Mouse (Mus musculus): Measurements from ENCODE around the gene Mapk8.

Gene Mapk8

DNA sequence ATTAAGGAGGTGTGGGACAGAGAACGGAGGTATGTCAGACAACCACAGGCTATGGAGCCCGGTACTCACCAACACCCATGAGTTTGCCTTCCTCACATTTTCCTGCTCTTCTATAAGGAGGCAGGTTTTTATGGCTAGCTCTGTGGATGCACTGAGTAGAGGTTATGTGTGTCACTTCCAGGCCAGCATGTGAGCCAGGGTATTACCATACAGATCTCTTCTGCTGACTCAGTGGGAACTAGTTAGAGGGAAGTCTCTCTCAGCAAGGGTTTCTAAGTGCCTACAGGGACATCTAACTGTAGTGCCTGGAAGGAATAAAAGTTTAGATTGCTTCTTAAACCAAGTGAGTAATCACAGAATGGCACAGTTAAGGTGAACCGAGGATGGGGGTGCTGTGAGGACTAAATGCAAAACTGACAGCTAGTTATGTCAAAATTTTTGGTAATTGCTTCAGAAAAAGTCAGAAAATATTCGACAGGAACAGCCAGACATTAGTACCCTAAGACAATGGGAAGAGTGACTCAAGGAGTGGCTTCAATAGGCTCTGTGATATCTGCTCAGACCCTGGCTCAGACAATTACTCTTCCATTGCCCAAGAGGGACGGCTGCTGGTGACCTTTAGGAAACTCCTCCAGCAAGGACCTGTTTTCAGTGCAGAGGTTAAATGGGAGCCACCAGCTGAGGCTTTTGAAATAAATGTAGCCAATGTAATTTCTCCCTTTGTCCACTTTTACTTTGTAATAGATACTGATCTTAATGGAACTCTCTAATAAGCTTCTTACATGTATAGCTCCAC is 48.7 kb downstream of the Mapk8 start:
- DNase-seq, result no peak

GRCm38 (mm10) chr14:33380830-33381457 is 66.0 kb downstream of the Mapk8 start:
- no peak for DNase-seq

GRCm38 (mm10) chr14:33378723-33379122 is 68.2 kb downstream of the Mapk8 start:
- no peak for DNase-seq

GRCm38 (mm10) chr14:33377211-33377610 is 69.7 kb downstream of the Mapk8 start:
- no peak for DNase-seq

DNA sequence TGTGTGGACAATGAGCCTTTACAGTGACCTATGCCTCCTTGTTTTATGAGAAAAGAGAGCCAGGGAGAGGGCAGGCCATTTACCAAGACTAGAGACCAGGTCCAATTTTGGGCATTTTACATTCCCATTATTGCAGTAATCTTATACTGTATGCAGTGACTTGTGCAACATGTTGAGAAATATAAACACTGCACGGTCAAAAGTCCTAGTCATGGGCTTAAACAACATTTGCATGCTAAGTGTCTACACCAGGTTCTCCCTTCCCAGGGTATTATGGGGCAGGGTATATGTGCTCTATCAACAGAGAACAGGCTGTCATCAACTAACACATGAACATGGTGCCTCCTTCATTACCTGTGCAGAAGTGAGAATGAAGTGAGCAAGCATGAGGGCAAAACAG is 72.9 kb downstream of the Mapk8 start:
- no peak for DNase-seq

DNA sequence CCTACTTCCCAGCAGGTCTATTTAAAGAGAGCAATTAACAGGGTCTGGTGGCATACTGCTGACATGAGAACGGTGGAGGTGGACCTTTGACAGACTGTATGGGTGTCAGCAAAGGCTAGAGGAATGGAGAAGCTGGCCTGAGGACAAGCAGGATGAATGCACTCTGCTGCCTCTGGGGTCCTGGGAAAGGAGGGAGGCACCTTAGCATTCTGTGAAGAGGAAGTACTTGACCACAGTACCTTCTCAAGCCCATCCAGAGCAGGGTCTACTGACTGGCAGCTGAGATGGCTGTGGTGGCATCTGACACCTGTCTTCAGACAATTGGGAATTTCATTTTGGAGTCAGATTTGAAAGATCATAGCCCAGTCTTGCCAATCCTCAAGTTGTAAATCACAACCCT is 73.7 kb downstream of the Mapk8 start:
- DNase-seq, result no peak

- DNase-seq, result peak; percentile 85
These were observed 75.7 kb downstream of the Mapk8 start for GRCm38 (mm10) chr14:33371248-33371647.

DNA sequence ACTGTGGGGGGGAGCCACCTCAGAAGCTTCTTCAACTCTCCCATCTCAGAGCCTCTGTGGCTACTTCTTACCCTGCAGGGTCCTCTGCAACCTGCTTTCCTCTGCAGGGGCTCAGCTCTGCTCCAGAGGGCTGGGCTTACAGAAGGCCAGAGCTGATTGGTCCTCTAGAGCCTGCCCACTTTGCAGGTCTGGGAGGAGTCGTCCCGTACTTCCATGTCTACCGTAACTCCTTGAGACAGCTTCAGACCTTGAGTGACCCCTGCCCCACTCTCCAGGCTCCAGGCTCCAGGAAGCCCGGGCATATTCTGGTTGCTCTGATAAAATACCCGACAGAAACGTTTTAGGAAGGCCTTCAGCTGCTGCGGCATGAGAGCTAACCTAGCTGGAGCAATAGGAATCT is 76.9 kb downstream of the Mapk8 start:
- DNase-seq, result no peak

DNA sequence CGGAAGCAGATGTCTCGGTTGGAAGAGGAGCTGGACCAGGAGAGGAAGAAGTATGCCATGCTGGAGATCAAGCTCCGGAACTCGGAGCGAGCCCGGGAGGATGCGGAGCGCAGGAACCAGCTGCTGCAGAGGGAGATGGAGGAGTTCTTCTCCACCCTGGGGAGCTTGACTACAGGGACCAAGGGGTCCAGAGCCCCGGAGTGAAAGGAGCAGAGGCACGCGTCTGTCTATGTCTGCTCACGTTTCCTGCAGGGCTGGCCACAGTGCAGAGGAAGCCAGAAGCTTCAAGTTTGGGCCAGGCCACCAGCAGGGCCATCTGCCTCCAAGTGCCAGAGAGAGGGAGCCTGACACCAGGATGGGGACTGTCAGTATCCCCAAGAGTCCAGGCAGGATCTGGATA is 77.6 kb downstream of the Mapk8 start:
- DNase-seq, result no peak

GRCm38 (mm10) chr14:33366891-33367777 is 79.8 kb downstream of the Mapk8 start:
- no peak for DNase-seq

- DNase-seq, result no peak
These were observed 82.9 kb downstream of the Mapk8 start for GRCm38 (mm10) chr14:33364061-33364460.

- DNase-seq, result no peak
These were observed 83.3 kb downstream of the Mapk8 start for GRCm38 (mm10) chr14:33363611-33364010.

DNA sequence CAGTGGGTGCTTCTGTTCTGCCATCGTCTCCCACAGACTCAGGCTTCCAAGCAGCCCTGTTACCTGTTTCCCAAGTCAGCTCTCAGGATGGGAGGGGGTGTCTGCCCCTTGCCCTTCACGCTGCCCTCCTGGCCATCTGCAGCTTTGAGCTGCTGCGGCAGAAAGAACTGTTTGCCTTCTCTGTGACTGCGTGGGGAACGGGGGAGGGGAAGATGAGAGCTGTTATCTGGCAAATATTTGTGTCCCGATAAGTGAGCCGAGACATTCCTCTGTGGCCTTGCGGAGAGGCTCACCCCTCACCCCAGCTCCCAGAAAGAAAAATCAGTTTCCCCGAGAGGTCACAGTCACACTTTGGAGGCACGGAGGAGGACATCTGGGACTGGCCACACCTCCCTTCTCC is 84.2 kb downstream of the Mapk8 start:
- no peak for DNase-seq

DNA sequence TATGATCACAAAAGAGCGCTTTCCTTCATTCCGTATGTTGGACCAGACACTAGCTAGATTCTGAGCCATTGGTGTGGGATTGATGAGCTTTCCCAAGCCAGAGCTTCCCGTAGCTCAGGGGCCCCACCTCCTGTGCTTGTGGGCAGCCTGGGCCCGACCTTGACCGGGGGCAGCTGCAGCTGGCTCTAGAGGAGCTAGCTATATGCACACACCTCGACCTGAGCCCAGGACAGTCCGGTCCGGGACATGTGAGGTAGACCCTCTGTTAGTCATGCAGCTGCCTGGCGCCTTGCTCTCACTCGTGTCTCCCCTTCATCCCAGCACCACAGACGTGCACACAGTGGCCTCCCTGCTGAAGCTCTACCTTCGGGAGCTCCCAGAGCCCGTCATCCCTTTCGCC is 84.8 kb downstream of the Mapk8 start:
- DNase-seq, result no peak

GRCm38 (mm10) chr14:33361546-33361945 is 85.4 kb downstream of the Mapk8 start:
- DNase-seq, result no peak

DNA sequence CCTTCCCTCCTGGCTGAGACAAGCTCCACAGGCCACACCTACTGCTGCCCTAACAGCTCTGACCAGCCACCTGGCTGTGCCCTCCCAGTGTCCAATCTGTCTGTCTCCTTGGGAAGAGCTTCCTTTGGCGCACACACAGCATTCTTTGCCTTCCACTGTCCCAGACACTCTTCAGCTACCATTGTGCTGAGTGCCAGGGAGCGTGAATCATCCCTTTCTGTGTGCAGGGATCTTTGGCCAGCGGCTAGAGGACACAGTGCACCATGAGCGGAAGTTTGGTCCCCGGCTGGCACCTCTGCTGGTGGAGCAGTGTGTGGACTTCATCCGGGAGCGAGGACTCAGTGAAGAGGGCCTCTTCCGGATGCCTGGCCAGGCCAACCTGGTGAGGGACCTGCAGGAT is 88.1 kb downstream of the Mapk8 start:
- DNase-seq, result no peak

DNA sequence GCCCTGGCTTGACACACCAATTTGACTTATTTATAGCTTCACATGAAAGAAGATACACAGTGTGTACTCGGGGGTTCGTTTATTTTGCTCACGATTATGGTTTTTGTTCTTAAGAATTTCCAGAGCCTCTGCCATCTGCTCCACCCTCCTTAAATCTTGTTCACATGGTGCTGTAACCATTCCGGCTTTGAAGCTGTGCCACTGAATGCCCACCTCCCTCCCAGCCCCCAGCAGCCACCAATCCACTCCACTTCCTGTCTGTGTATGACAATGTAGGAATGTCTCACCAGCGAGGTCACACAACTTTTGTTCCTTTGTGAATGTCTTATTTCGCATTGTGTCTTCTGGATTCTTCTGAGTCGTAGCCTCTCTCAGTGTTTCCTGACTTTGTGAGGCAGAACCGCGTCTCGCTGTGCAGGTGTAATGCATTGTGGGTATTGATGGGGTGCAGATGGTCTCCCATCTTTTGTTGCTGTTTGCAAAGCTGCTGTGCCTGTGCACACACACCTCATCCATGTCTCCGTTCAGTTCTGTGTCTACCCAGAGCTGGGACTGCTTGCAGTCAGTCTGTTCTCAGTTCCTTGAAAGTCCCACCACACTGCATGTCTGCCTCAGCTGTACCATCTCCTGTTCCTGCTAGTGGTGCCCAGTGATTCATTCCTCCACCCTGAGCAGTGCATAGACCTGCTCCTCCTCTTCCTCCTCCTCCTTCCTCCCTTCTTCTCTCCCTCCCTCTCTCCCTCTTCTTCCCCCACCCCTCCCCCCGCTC is 89.2 kb downstream of the Mapk8 start:
- no peak for DNase-seq

DNA sequence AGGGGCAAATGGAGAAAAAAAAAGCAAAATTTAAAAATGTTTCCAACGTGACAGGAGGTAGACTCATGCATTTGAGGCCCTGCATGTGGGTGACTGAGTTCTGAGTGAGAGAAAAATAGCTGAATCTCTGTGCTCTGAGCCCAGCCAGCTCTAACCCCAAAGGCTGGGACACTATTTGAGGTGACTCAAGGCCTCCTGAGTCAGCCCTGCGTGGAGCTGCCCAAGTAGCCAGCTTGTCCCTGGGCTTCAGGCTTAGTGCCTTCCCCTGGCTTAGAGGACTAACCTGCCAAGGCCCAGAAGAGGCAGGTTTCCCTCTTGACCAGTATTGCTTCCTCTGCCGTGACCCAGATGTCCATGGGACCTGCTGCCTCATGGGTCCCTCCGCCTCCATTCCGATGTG is 91.7 kb downstream of the Mapk8 start:
- no peak for DNase-seq

DNA sequence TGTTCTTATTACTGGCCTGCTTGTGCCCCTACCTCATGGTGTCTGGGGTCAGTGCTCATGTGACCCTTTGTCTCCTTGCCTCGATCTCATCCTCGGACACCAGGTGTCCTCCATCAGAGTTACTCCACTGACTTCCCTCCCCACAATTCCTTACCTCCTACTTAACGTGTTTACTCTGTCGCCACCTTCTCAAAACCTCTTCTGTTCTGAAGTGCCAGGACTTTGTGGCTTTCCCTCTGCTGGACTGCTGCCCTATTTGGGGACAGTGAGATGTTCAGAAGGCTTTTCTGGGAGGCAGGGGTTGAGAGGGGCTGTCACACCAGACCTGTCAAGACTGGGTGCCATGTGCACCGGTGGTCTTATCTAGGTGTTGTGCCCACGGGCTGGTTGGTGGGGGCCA is 94.1 kb downstream of the Mapk8 start:
- no peak for DNase-seq

DNA sequence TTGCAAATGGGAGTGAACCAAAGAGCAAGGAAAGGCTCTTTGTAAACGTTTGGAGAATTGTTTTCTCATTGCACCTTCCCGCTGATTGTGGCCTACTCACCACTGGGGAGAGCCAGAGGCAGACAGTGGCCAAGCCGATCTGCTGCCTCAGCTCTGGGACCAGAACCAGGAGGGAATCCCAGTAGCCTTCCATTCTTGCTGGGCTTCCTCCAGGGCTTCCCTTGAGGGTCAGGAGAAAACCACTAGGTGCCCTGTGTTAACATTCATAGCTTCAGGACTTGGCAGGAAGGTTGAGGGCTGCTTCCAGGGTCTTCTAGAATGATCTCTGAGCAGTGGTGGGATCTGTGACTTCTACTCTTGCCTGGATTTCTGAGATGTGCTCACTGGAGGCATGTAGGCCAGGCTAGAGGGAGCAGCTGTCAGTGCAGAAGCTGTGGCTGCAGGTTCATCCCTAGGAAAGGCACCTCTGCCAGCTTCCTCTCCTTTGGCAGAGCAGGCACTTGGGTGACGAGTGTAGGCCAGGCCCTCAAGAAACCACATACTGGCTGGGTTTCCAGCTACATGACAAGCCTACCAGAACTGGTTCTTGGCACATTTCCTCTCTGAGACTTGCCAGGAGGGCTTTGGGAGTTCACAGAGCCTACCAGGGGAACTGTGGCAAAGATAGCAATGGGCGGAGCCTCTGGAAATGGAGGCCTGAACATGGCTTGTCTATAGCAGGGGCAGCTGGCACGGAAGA is 94.8 kb downstream of the Mapk8 start:
- no peak for DNase-seq

GRCm38 (mm10) chr14:33351019-33351418 is 95.9 kb downstream of the Mapk8 start:
- DNase-seq, result no peak

DNA sequence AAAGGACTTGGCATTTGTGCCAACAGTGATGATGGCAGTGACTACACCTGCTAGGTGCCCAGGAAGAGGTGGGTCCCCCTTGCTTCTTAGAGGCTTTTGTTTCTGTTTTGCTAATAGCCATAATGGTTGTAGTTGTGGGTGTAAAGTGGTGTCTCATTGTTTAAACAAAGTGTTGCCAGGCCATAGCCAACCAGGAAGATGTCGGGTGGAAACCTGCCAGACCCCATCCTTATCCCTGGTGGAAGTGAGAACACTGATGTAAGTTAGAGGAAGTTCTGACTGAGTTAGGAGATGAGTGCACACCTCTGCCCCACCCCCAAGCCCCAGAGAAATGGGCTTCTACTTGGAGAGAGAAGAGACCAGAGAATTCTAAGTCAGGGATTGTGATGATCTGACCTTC is 98.8 kb downstream of the Mapk8 start:
- no peak for DNase-seq

All from right cerebral cortex, adult 18-20 months (tissue).